Mouse (Mus musculus): ENCODE measurements around the gene Mipol1. TPM values are rescaled to one million over a fixed set of nuclear protein-coding genes. Genes with fewer than 3 reads are reported as not detected.
"Not testable (repeated sequence)": the region's sequence is repeated elsewhere in the genome, so short reads cannot be mapped to it uniquely, and the experiment has no call there.

The Mipol1 gene
- total and polyA plus RNA-seq, 2 experiments, result 0.77 to 6.7 TPM

- TF ChIP-seq CTCF (IDR thresholded peaks at IDR 0.05; ENCODE audit: low read depth, low read length), result no peak
- no peak for TF ChIP-seq POLR2A (IDR thresholded peaks at IDR 0.05; ENCODE audit: extremely low read depth, insufficient read depth, low read length)
- Histone ChIP-seq H3K79me2 (ENCODE audit: control insufficient read depth, insufficient read depth, low read length) (no peaks in the 10 kb centered on the region), H3K4me1 (ENCODE audit: control insufficient read depth, insufficient read depth, low read length) (no peaks in the 10 kb centered on the region), H3K4me3 (ENCODE audit: insufficient read depth, low read depth, low read length) (no peak overlapping the region), H3K27me3 (ENCODE audit: control insufficient read depth, insufficient read depth, low read length) (no peaks in the 10 kb centered on the region), H3K9ac (ENCODE audit: low read depth, low read length) (no peak overlapping the region), H3K36me3 (ENCODE audit: control insufficient read depth, insufficient read depth, low read length) (no peaks in the 10 kb centered on the region), H3K27ac (replicated peaks; ENCODE audit: insufficient read depth, low read depth, low read length) (no peak overlapping the region)
- DNase-seq (ENCODE audit: extremely low read depth, low read depth, low spot score), result peak; percentile 55
These were observed 179.7 kb downstream of the Mipol1 start for GRCm38 (mm10) chr12:57409976-57410375.

- H3K27ac ChIP-seq (replicated peaks; ENCODE audit: insufficient read depth, low read depth, low read length), result no peak overlapping the region
- H3K4me1 ChIP-seq (ENCODE audit: control insufficient read depth, insufficient read depth, low read length), result no peaks in the 10 kb centered on the region
- peak; percentile 47 for DNase-seq (ENCODE audit: extremely low read depth, low read depth, low spot score)
- no peaks in the 10 kb centered on the region for H3K36me3 ChIP-seq (ENCODE audit: control insufficient read depth, insufficient read depth, low read length)
- 22% methylated on average over 3 of the region's 3 CpGs for WGBS
- TF ChIP-seq CTCF (IDR thresholded peaks at IDR 0.05; ENCODE audit: low read depth, low read length) (no peak), POLR2A (IDR thresholded peaks at IDR 0.05; ENCODE audit: extremely low read depth, insufficient read depth, low read length) (no peak)
- no peak overlapping the region for H3K4me3 ChIP-seq (ENCODE audit: insufficient read depth, low read depth, low read length)
- H3K9ac ChIP-seq (ENCODE audit: low read depth, low read length), result no peak overlapping the region
- no peaks in the 10 kb centered on the region for H3K79me2 ChIP-seq (ENCODE audit: control insufficient read depth, insufficient read depth, low read length)
- H3K27me3 ChIP-seq (ENCODE audit: control insufficient read depth, insufficient read depth, low read length), result no peaks in the 10 kb centered on the region
These were observed 183.6 kb downstream of the Mipol1 start for GRCm38 (mm10) chr12:57413833-57414232.

- peak; percentile 91 for DNase-seq (ENCODE audit: extremely low read depth, low read depth, low spot score)
- H3K4me1 ChIP-seq (ENCODE audit: control insufficient read depth, insufficient read depth, low read length), result peaks cover 7% of the 10 kb centered on the region; the same call in 1 of the 2 replicates
- H3K9ac ChIP-seq (ENCODE audit: low read depth, low read length), result no peak overlapping the region
- no peak for TF ChIP-seq POLR2A (IDR thresholded peaks at IDR 0.05; ENCODE audit: extremely low read depth, insufficient read depth, low read length)
- TF ChIP-seq CTCF (IDR thresholded peaks at IDR 0.05; ENCODE audit: low read depth, low read length), result no peak
- 25% methylated on average over 5 of the region's 5 CpGs for WGBS
- H3K36me3 ChIP-seq (ENCODE audit: control insufficient read depth, insufficient read depth, low read length), result no peaks in the 10 kb centered on the region
- no peak overlapping the region for H3K27ac ChIP-seq (replicated peaks; ENCODE audit: insufficient read depth, low read depth, low read length)
- no peaks in the 10 kb centered on the region for H3K79me2 ChIP-seq (ENCODE audit: control insufficient read depth, insufficient read depth, low read length)
- H3K27me3 ChIP-seq (ENCODE audit: control insufficient read depth, insufficient read depth, low read length), result no peaks in the 10 kb centered on the region; the same call in 1 of the 2 replicates
- no peak overlapping the region for H3K4me3 ChIP-seq (ENCODE audit: insufficient read depth, low read depth, low read length)
These were observed 194.7 kb downstream of the Mipol1 start for GRCm38 (mm10) chr12:57424902-57425301.

GRCm38 (mm10) chr12:57428243-57428642, 198.0 kb downstream of the Mipol1 start:
- peak; percentile 82 for DNase-seq (ENCODE audit: extremely low read depth, low read depth, low spot score)
- 23% methylated on average over 3 of the region's 3 CpGs for WGBS
- TF ChIP-seq POLR2A (IDR thresholded peaks at IDR 0.05; ENCODE audit: extremely low read depth, insufficient read depth, low read length), result no peak
- no peak for TF ChIP-seq CTCF (IDR thresholded peaks at IDR 0.05; ENCODE audit: low read depth, low read length)

GRCm38 (mm10) chr12:57428767-57429166, 198.5 kb downstream of the Mipol1 start:
- Histone ChIP-seq H3K4me1 (ENCODE audit: control insufficient read depth, insufficient read depth, low read length) (peaks cover 7% of the 10 kb centered on the region; the same call in 1 of the 2 replicates), H3K36me3 (ENCODE audit: control insufficient read depth, insufficient read depth, low read length) (no peaks in the 10 kb centered on the region), H3K4me3 (ENCODE audit: insufficient read depth, low read depth, low read length) (no peak overlapping the region), H3K9ac (ENCODE audit: low read depth, low read length) (no peak overlapping the region), H3K79me2 (ENCODE audit: control insufficient read depth, insufficient read depth, low read length) (no peaks in the 10 kb centered on the region), H3K27ac (replicated peaks; ENCODE audit: insufficient read depth, low read depth, low read length) (no peak overlapping the region), H3K27me3 (ENCODE audit: control insufficient read depth, insufficient read depth, low read length) (no peaks in the 10 kb centered on the region)
- no peak for DNase-seq (ENCODE audit: extremely low read depth, low read depth, low spot score)
- 24% methylated on average over 2 of the region's 2 CpGs for WGBS
- TF ChIP-seq CTCF (IDR thresholded peaks at IDR 0.05; ENCODE audit: low read depth, low read length) (no peak), POLR2A (IDR thresholded peaks at IDR 0.05; ENCODE audit: extremely low read depth, insufficient read depth, low read length) (no peak)

More at GRCm38 (mm10) chr12:57428243-57428642, 198.0 kb downstream of the Mipol1 start:
- peaks cover 7% of the 10 kb centered on the region; the same call in 1 of the 2 replicates for H3K4me1 ChIP-seq (ENCODE audit: control insufficient read depth, insufficient read depth, low read length)
- H3K9ac ChIP-seq (ENCODE audit: low read depth, low read length), result no peak overlapping the region
- H3K27me3 ChIP-seq (ENCODE audit: control insufficient read depth, insufficient read depth, low read length), result no peaks in the 10 kb centered on the region
- no peak overlapping the region for H3K27ac ChIP-seq (replicated peaks; ENCODE audit: insufficient read depth, low read depth, low read length)
- no peaks in the 10 kb centered on the region for H3K79me2 ChIP-seq (ENCODE audit: control insufficient read depth, insufficient read depth, low read length)
- no peaks in the 10 kb centered on the region for H3K36me3 ChIP-seq (ENCODE audit: control insufficient read depth, insufficient read depth, low read length)
- H3K4me3 ChIP-seq (ENCODE audit: insufficient read depth, low read depth, low read length), result no peak overlapping the region

- not testable (repeated sequence) for H3K4me1 ChIP-seq (ENCODE audit: control insufficient read depth, insufficient read depth, low read length); DNase-seq (ENCODE audit: extremely low read depth, low read depth, low spot score); H3K27me3 ChIP-seq (ENCODE audit: control insufficient read depth, insufficient read depth, low read length); H3K79me2 ChIP-seq (ENCODE audit: control insufficient read depth, insufficient read depth, low read length); H3K4me3 ChIP-seq (ENCODE audit: insufficient read depth, low read depth, low read length); H3K27ac ChIP-seq (replicated peaks; ENCODE audit: insufficient read depth, low read depth, low read length); H3K36me3 ChIP-seq (ENCODE audit: control insufficient read depth, insufficient read depth, low read length); H3K9ac ChIP-seq (ENCODE audit: low read depth, low read length)
- 93% methylated on average over 8 of the region's 8 CpGs for WGBS
These were observed 206.9 kb downstream of the Mipol1 start for GRCm38 (mm10) chr12:57436939-57437659.
